ENCODE assay signal across 18 mouse cellular contexts in genomic region chr7:90020331-90020730, GRCm38 (mm10). TPM values are rescaled to one million over a fixed set of nuclear protein-coding genes. Genes with fewer than 3 reads are reported as not detected.
DNase-seq lines count a peak whose midpoint lies in the region; ATAC-seq and TF ChIP-seq lines count a peak whose summit lies in the region.
"Had no signal": no experiment of that assay in that cellular context is flagged by ENCODE, and none has a peak within 500 bp of the region (broad histone marks: within the 10 kb centered on the region; RNA-seq: fewer than 3 reads in every experiment).

No protein-coding gene starts in this region.

- no peaks in the 10 kb centered on the region for H3K9me3 ChIP-seq in liver, embryonic 12.5 days (replicated peaks)
- no peaks in the 10 kb centered on the region for H3K9me3 ChIP-seq in liver, embryonic 15.5 days (replicated peaks)
- H3K9me3 ChIP-seq in stomach, postnatal 0 days (ENCODE audit: control insufficient read depth, low read length) = no peaks in the 10 kb centered on the region
- H3K9me3 ChIP-seq: forebrain, embryonic 13.5 days; limb, embryonic 12.5 days had no signal

- WGBS in liver, embryonic 12.5 days (ENCODE audit: insufficient replicate concordance) = 78% methylated on average over 6 of the region's 6 CpGs
- 75% methylated on average over 6 of the region's 6 CpGs for WGBS in liver, embryonic 15.5 days (ENCODE audit: insufficient replicate concordance)
- 93% methylated on average over 6 of the region's 6 CpGs for WGBS in stomach, postnatal 0 days

- no peak for ATAC-seq in liver, embryonic 12.5 days
- no peak for ATAC-seq in liver, embryonic 15.5 days (ENCODE audit: insufficient read depth)
- no peak for ATAC-seq in stomach, postnatal 0 days (ENCODE audit: low FRiP score, low TSS enrichment)
- ATAC-seq: activated CD4-positive, CD25-positive, alpha-beta regulatory T cell, adult 4 months; forebrain, embryonic 13.5 days had no signal

- H3K27me3 ChIP-seq in liver, embryonic 12.5 days (replicated peaks) = no peaks in the 10 kb centered on the region
- H3K27me3 ChIP-seq in liver, embryonic 15.5 days = no peaks in the 10 kb centered on the region; the same call in 1 of the 2 replicates
- no peaks in the 10 kb centered on the region for H3K27me3 ChIP-seq in stomach, postnatal 0 days (ENCODE audit: control insufficient read depth, insufficient read depth, low read length)
- H3K27me3 ChIP-seq: forebrain, embryonic 13.5 days; limb, embryonic 12.5 days had no signal

- peaks cover 70% of the 10 kb centered on the region for H3K4me1 ChIP-seq in liver, embryonic 12.5 days
- peaks cover 70% of the 10 kb centered on the region for H3K4me1 ChIP-seq in bone marrow macrophage, adult 2 months (ENCODE audit: control insufficient read depth, insufficient read depth, low read length)
- peaks cover 61% of the 10 kb centered on the region for H3K4me1 ChIP-seq in liver, embryonic 15.5 days (replicated peaks)
- no peaks in the 10 kb centered on the region for H3K4me1 ChIP-seq in stomach, postnatal 0 days (replicated peaks; ENCODE audit: control insufficient read depth, insufficient read depth)

- no peak overlapping the region for H3K4me2 ChIP-seq in liver, embryonic 12.5 days
- no peak overlapping the region for H3K4me2 ChIP-seq in liver, embryonic 15.5 days
- H3K4me2 ChIP-seq in stomach, postnatal 0 days (replicated peaks; ENCODE audit: low read depth) = no peak overlapping the region
- H3K4me2 ChIP-seq: forebrain, embryonic 13.5 days; limb, embryonic 12.5 days; lung, embryonic 14.5 days; midbrain, embryonic 11.5 days had no signal

- no peak overlapping the region for H3K4me3 ChIP-seq in liver, embryonic 12.5 days
- H3K4me3 ChIP-seq in bone marrow macrophage, adult 2 months (ENCODE audit: insufficient read depth, low read length) = no peak overlapping the region
- H3K4me3 ChIP-seq in liver, embryonic 15.5 days (replicated peaks) = no peak overlapping the region
- H3K4me3 ChIP-seq in stomach, postnatal 0 days (ENCODE audit: low read depth, low read length) = no peak overlapping the region
- H3K4me3 ChIP-seq: forebrain, embryonic 13.5 days; limb, embryonic 12.5 days had no signal

- no peak for DNase-seq in liver
- DNase-seq in stomach, postnatal 0 days (ENCODE audit: low spot score) = no peak
- DNase-seq in cerebellum, postnatal 14 days = no peak
- no peak for DNase-seq in urinary bladder, adult 2 months (ENCODE audit: low spot score)
- DNase-seq: adrenal gland, postnatal 10 days; cerebellum, adult 2 months; gastrocnemius, postnatal 10 days; kidney, adult 8-10 months; kidney, postnatal 25 days; retina, postnatal 1 day had no signal

- no peaks in the 10 kb centered on the region for H3K36me3 ChIP-seq in liver, embryonic 12.5 days
- H3K36me3 ChIP-seq in liver, embryonic 15.5 days (replicated peaks) = no peaks in the 10 kb centered on the region
- H3K36me3 ChIP-seq in stomach, postnatal 0 days (ENCODE audit: control insufficient read depth, insufficient read depth, low read length) = no peaks in the 10 kb centered on the region
- H3K36me3 ChIP-seq: limb, embryonic 12.5 days had no signal

- no peak for TF ChIP-seq POLR2A in bone marrow macrophage, adult 2 months (IDR thresholded peaks at IDR 0.05; ENCODE audit: borderline replicate concordance, low read depth, low read length)

- peak overlapping the region; percentile 56; the same call in 1 of the 2 replicates for H3K27ac ChIP-seq in liver, embryonic 12.5 days
- H3K27ac ChIP-seq in bone marrow macrophage, adult 2 months (ENCODE audit: insufficient read depth, low read depth, low read length) = peak overlapping the region; percentile 94
- peak overlapping the region; percentile 67 for H3K27ac ChIP-seq in liver, embryonic 15.5 days (replicated peaks)
- peak overlapping the region; percentile 46; the same call in 1 of the 2 replicates for H3K27ac ChIP-seq in stomach, postnatal 0 days (replicated peaks)
- H3K27ac ChIP-seq: forebrain, embryonic 13.5 days; limb, embryonic 12.5 days had no signal

- no peak for TF ChIP-seq EP300 in stomach, postnatal 0 days (optimal IDR thresholded peaks at IDR 0.05)

- H3K9ac ChIP-seq in liver, embryonic 12.5 days = no peak overlapping the region
- H3K9ac ChIP-seq in liver, embryonic 15.5 days = no peak overlapping the region
- no peak overlapping the region for H3K9ac ChIP-seq in stomach, postnatal 0 days (ENCODE audit: low read length)
- H3K9ac ChIP-seq: forebrain, embryonic 13.5 days; limb, embryonic 12.5 days; lung, embryonic 14.5 days had no signal

- TF ChIP-seq CTCF in bone marrow macrophage, adult 2 months (IDR thresholded peaks at IDR 0.05; ENCODE audit: low read depth, low read length) = no peak
- no peak for TF ChIP-seq CTCF in stomach, postnatal 0 days (IDR thresholded peaks at IDR 0.05; ENCODE audit: low read depth)

RNA-seq across cellular contexts. Expression of gene Eed, which starts 39.5 kb away (rescaled TPM):
- 58.1 and 61.5 TPM in 2 replicates for polyA plus RNA-seq in liver, embryonic 12.5 days (2016; fragmentation: Nextera tagmentation; extraction: Ambion mirVana)
- 71.9 and 74.8 TPM in 2 replicates for polyA plus RNA-seq in bone marrow macrophage, adult 2 months (2012; ENCODE audit: insufficient read depth, insufficient read length, missing spikeins)
- polyA plus RNA-seq in liver, embryonic 15.5 days (2015; fragmentation: Nextera tagmentation; extraction: Ambion mirVana) = 31.8 and 34.4 TPM in 2 replicates
- 35.7 and 38.0 TPM in 2 replicates for polyA plus RNA-seq in stomach, postnatal 0 days (2015; fragmentation: Nextera tagmentation; extraction: Ambion mirVana)
- polyA plus RNA-seq in urinary bladder, adult 2 months (2012; rRNA removed) = 44.6 and 52.5 TPM in 2 replicates
